Mouse (Mus musculus): ENCODE results near the gene Slc4a2. TPM values are rescaled to one million over a fixed set of nuclear protein-coding genes. Genes with fewer than 3 reads are reported as not detected.
A peak's percentile ranks its signal among the peaks of the same experiment; 100 is the strongest.

Gene Slc4a2
- polyA plus RNA-seq (2015; fragmentation: Nextera tagmentation; extraction: Ambion mirVana) = 46.5 and 51.8 TPM in 2 replicates

DNA sequence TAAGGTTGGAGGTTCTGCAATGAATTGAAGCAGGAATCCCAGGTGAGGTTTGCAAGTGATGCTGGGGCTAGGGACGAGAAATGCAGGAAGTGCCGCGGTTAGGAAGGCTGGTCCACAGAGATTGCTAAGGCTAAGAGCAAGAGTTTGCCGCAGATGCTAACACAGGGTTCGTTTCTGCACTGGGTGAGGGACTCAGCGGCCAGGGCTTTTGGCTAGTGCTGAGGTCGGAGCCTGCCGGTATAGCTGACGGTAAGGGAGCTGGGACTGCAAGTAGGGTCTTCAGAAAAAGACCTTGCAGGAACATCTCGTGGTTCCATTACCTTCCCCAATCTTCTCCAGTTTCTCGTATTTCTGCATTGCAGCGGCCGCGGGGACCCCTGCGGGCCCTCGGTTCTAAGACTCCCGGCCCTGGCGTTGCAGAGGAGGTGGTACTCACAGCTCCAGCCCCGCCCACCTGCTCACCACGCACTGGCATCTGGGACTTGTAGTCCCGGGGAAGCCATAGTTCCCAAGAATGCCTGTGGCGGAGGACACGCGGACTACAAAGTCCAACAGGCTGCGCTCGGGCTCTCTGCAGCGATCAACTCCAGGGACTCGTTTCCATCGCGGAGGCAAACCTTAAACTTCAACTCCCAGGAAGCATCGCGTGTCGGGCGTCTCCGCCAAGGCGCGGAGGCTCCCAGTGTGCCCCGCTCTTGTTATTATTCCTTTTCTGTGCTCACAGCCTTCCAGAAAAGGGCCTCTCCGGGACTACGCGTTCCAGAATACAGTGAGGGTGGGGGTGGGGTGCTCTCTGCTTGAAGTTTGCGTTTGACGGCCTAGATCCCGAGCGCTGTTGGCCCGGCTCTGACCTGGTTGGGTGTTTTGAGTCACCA lies at the start of gene Slc4a2, which contains the start of gene Cdk5:
Gene Slc4a2, plus strand, starts transcription at position 709 of the 875 bp plus-strand sequence.
Gene Cdk5, minus strand, starts transcription at position 402 of the 875 bp plus-strand sequence.
- Histone ChIP-seq H3K27me3 (ENCODE audit: control insufficient read depth, insufficient read depth, low read length) (no peaks in the 10 kb centered on the region), H3K36me3 (ENCODE audit: control insufficient read depth, insufficient read depth, low read length) (no peaks in the 10 kb centered on the region), H3K27ac (ENCODE audit: low read length) (peak within 1 kb of the TSS; percentile 99), H3K4me2 (ENCODE audit: low read depth, low read length) (peak within 1 kb of the TSS; percentile 96), H3K9ac (ENCODE audit: low read length) (peak within 1 kb of the TSS; percentile 89), H3K4me3 (replicated peaks; ENCODE audit: low read length) (peak within 1 kb of the TSS; percentile 87), H3K4me1 (ENCODE audit: control insufficient read depth, insufficient read depth, low read length) (peaks cover 36% of the 10 kb centered on the region), H3K9me3 (replicated peaks; ENCODE audit: control insufficient read depth, low read length) (no peaks in the 10 kb centered on the region)
- WGBS = under 1% methylated on average over 46 of the region's 46 CpGs
- ATAC-seq (ENCODE audit: insufficient read depth, low FRiP score) = peak; percentile 92

DNA sequence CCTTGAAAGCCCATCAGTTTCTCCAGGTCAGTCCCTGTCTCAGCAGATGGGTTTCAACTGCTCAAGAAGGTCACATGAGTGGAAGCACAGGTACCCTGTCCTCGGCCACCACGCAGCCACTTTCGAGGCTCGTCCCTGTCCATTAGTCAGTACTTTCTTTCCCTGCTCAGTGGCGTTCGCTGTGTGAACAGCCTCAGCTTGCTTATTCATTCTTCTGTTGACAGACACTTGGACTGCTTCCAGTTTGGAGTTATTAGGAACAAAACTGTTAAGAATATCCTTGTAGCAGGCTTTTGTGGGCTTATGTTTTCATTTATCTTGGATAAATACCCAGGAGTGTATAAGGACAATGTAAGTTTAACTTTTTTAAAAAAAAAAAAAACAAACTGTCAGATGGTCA lies 49.4 kb upstream of the Slc4a2 start:
- H3K4me1 ChIP-seq (ENCODE audit: control insufficient read depth, insufficient read depth, low read length) = peaks cover 8% of the 10 kb centered on the region
- no peak overlapping the region for H3K9ac ChIP-seq (ENCODE audit: low read length)
- H3K27ac ChIP-seq (ENCODE audit: low read length) = no peak overlapping the region
- 22% methylated on average over 6 of the region's 6 CpGs for WGBS
- H3K4me3 ChIP-seq (replicated peaks; ENCODE audit: low read length) = no peak overlapping the region
- no peaks in the 10 kb centered on the region for H3K9me3 ChIP-seq (replicated peaks; ENCODE audit: control insufficient read depth, low read length)
- H3K27me3 ChIP-seq (ENCODE audit: control insufficient read depth, insufficient read depth, low read length) = peaks cover 5% of the 10 kb centered on the region; the same call in 1 of the 2 replicates
- H3K36me3 ChIP-seq (ENCODE audit: control insufficient read depth, insufficient read depth, low read length) = no peaks in the 10 kb centered on the region
- peak; percentile 47; the same call in 1 of the 2 replicates for ATAC-seq (ENCODE audit: insufficient read depth, low FRiP score)
- no peak overlapping the region for H3K4me2 ChIP-seq (ENCODE audit: low read depth, low read length)

DNA sequence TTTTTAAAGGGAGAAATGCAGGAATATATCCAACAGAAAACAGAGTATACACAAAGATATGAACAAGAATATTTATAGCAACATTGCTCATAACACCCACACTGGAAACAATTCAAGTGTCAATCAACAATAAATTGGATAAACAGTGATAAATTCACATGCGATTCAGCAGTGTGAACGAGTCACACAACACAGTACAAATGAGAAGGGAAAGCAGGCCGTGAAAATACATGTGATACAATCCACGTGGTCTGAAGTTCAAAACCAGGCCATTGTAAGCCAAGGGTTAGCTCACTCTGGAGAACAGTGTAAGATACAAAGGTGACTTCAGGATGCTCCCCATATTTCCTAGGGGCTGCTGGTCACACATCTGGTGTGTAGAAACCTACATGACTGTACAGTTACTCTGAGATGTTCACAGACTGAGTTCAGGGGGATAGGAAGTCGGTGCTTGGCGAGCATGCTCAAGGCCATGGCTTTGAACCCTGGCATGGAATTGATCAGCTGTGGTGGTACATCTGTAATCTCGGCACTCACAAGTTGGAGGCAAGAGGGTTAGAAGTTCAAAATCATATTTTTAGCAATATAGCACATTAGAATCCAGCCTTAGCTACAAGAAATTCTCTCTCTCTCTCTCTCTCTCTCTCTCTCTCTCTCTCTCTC lies 48.8 kb upstream of the Slc4a2 start:
- Histone ChIP-seq H3K9me3 (replicated peaks; ENCODE audit: control insufficient read depth, low read length) (no peaks in the 10 kb centered on the region), H3K9ac (ENCODE audit: low read length) (no peak overlapping the region), H3K4me3 (replicated peaks; ENCODE audit: low read length) (no peak overlapping the region), H3K4me2 (ENCODE audit: low read depth, low read length) (no peak overlapping the region), H3K36me3 (ENCODE audit: control insufficient read depth, insufficient read depth, low read length) (no peaks in the 10 kb centered on the region), H3K4me1 (ENCODE audit: control insufficient read depth, insufficient read depth, low read length) (peaks cover 8% of the 10 kb centered on the region), H3K27ac (ENCODE audit: low read length) (no peak overlapping the region), H3K27me3 (ENCODE audit: control insufficient read depth, insufficient read depth, low read length) (peaks cover 9% of the 10 kb centered on the region; the same call in 1 of the 2 replicates)
- WGBS = 50% methylated on average over 7 of the region's 7 CpGs
- no peak for ATAC-seq (ENCODE audit: insufficient read depth, low FRiP score)

DNA sequence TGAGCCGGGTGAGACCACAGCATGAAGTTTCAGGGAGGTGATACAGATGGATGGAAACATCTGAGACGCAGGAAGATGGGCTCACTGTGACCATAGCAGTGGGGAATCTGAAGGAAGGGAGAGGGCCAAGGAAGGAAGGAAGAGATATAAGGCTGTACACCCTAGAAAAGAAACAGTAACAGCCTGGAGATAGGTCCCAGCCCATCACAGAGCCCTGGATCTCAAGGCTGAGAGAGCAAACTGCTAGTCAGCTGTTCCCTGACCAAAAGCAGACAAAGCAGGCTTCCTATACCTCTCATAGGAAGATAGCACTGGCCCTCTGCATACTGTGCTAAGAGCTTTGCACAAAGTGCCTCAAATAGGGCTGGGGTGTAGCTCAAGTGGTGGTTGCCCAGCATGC lies 44.9 kb upstream of the Slc4a2 start:
- Histone ChIP-seq H3K4me3 (replicated peaks; ENCODE audit: low read length) (no peak overlapping the region), H3K27me3 (ENCODE audit: control insufficient read depth, insufficient read depth, low read length) (peaks cover 9% of the 10 kb centered on the region; the same call in 1 of the 2 replicates), H3K27ac (ENCODE audit: low read length) (no peak overlapping the region), H3K9ac (ENCODE audit: low read length) (no peak overlapping the region), H3K4me2 (ENCODE audit: low read depth, low read length) (no peak overlapping the region), H3K4me1 (ENCODE audit: control insufficient read depth, insufficient read depth, low read length) (peaks cover 13% of the 10 kb centered on the region), H3K9me3 (replicated peaks; ENCODE audit: control insufficient read depth, low read length) (no peaks in the 10 kb centered on the region), H3K36me3 (ENCODE audit: control insufficient read depth, insufficient read depth, low read length) (no peaks in the 10 kb centered on the region)
- 77% methylated on average over 2 of the region's 2 CpGs for WGBS
- no peak for ATAC-seq (ENCODE audit: insufficient read depth, low FRiP score)

DNA sequence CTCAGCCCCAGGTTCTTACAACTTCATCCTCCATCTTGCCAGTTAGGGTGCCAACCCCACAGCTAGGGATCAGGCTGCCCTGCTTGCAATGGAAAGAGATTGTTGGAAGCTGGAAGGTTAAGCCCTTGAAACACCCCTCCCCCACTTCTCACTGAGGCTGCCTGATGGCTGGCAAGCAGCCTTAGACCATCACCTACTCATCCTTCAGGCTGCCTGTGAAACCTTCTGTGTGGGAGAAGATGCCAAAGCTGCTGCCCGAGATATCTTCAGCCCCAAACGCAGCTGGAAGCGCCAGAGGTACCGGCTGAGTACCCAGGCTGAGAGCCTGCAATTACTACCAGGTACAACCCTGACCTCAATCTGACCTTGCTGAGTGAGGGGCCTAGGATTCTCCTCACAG lies 44.1 kb upstream of the Slc4a2 start:
- Histone ChIP-seq H3K9ac (ENCODE audit: low read length) (no peak overlapping the region), H3K4me2 (ENCODE audit: low read depth, low read length) (no peak overlapping the region), H3K4me1 (ENCODE audit: control insufficient read depth, insufficient read depth, low read length) (peaks cover 14% of the 10 kb centered on the region), H3K36me3 (ENCODE audit: control insufficient read depth, insufficient read depth, low read length) (no peaks in the 10 kb centered on the region), H3K9me3 (replicated peaks; ENCODE audit: control insufficient read depth, low read length) (no peaks in the 10 kb centered on the region), H3K4me3 (replicated peaks; ENCODE audit: low read length) (no peak overlapping the region), H3K27me3 (ENCODE audit: control insufficient read depth, insufficient read depth, low read length) (peaks cover 9% of the 10 kb centered on the region; the same call in 1 of the 2 replicates), H3K27ac (ENCODE audit: low read length) (no peak overlapping the region)
- no peak for ATAC-seq (ENCODE audit: insufficient read depth, low FRiP score)
- WGBS = 62% methylated on average over 4 of the region's 4 CpGs

DNA sequence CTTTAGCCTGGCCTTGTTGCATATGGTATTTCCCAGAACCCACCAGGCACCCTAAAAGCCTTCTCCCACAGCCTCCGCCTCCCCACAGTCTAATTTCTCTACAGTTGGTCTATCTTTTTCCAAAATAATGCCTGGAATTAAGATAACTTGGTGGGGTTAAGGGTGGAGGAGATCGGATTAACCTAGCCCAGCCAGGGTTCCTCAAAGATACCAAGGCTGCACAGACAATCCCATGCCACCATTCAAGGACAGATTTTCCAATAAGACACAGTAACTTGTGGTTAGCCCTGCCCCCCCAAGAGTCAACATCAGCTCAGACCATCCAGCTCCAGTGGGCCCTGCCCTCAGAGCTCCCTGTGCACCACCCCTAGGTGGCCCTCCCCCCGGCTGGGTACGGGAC lies 43.1 kb upstream of the Slc4a2 start:
- Histone ChIP-seq H3K9me3 (replicated peaks; ENCODE audit: control insufficient read depth, low read length) (no peaks in the 10 kb centered on the region), H3K4me2 (ENCODE audit: low read depth, low read length) (no peak overlapping the region), H3K9ac (ENCODE audit: low read length) (no peak overlapping the region), H3K4me1 (ENCODE audit: control insufficient read depth, insufficient read depth, low read length) (peaks cover 10% of the 10 kb centered on the region), H3K27ac (ENCODE audit: low read length) (no peak overlapping the region), H3K27me3 (ENCODE audit: control insufficient read depth, insufficient read depth, low read length) (peaks cover 9% of the 10 kb centered on the region), H3K4me3 (replicated peaks; ENCODE audit: low read length) (no peak overlapping the region), H3K36me3 (ENCODE audit: control insufficient read depth, insufficient read depth, low read length) (no peaks in the 10 kb centered on the region)
- no peak for ATAC-seq (ENCODE audit: insufficient read depth, low FRiP score)
- 86% methylated on average over 4 of the region's 4 CpGs for WGBS

DNA sequence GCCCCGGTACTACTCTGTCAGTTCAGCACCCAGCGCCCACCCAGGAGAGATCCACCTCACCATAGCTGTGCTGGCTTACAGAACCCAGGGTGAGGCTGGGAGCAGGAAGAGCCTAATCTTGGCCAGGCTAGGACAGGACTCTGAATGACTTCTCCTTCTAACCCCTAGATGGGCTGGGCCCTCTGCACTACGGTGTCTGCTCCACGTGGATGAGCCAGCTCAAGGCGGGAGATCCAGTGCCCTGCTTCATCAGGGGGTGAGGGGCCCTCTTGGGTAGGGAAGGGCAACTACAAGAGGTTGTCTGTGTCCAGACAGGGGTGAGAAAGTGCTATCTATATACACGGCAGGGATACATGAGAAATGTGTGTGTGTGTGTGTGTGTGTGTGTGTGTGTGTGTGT lies 42.2 kb upstream of the Slc4a2 start:
- Histone ChIP-seq H3K4me3 (replicated peaks; ENCODE audit: low read length) (no peak overlapping the region), H3K27me3 (ENCODE audit: control insufficient read depth, insufficient read depth, low read length) (peaks cover 14% of the 10 kb centered on the region), H3K9me3 (replicated peaks; ENCODE audit: control insufficient read depth, low read length) (no peaks in the 10 kb centered on the region), H3K36me3 (ENCODE audit: control insufficient read depth, insufficient read depth, low read length) (no peaks in the 10 kb centered on the region), H3K4me1 (ENCODE audit: control insufficient read depth, insufficient read depth, low read length) (peaks cover 10% of the 10 kb centered on the region), H3K27ac (ENCODE audit: low read length) (no peak overlapping the region), H3K9ac (ENCODE audit: low read length) (no peak overlapping the region), H3K4me2 (ENCODE audit: low read depth, low read length) (no peak overlapping the region)
- WGBS = 73% methylated on average over 6 of the region's 6 CpGs
- no peak for ATAC-seq (ENCODE audit: insufficient read depth, low FRiP score)

DNA sequence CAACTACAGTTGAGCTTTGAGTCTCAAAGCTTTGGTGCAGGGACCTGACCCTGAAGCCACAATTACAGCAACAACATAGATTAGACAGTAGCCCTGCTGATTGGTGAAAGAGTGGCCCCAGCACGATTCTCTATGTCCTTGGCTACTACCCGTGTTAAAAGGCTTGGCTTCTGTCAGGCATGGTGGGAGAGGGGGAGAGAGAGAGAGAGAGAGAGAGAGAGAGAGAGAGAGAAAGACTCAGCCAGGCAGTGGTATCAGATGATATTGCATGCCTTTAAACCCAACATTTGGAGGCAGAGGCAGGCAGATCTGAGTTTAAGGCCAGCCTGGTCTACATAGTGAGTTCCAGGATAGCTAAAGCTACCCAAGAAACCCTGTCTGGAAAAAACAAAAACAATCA lies 41.6 kb upstream of the Slc4a2 start:
- peaks cover 18% of the 10 kb centered on the region for H3K27me3 ChIP-seq (ENCODE audit: control insufficient read depth, insufficient read depth, low read length)
- H3K4me2 ChIP-seq (ENCODE audit: low read depth, low read length) = no peak overlapping the region
- H3K9ac ChIP-seq (ENCODE audit: low read length) = no peak overlapping the region
- no peak for ATAC-seq (ENCODE audit: insufficient read depth, low FRiP score)
- H3K36me3 ChIP-seq (ENCODE audit: control insufficient read depth, insufficient read depth, low read length) = no peaks in the 10 kb centered on the region
- H3K4me1 ChIP-seq (ENCODE audit: control insufficient read depth, insufficient read depth, low read length) = peaks cover 15% of the 10 kb centered on the region
- no peak overlapping the region for H3K27ac ChIP-seq (ENCODE audit: low read length)
- H3K4me3 ChIP-seq (replicated peaks; ENCODE audit: low read length) = no peak overlapping the region
- WGBS = 58% methylated on average over 2 of the region's 2 CpGs
- no peaks in the 10 kb centered on the region for H3K9me3 ChIP-seq (replicated peaks; ENCODE audit: control insufficient read depth, low read length)

All from stomach, embryonic 16.5 days (tissue).